Mouse (Mus musculus): ENCODE data around the gene Psma7.

Gene Psma7

GRCm38 (mm10) chr2:180045283-180045682, 3.0 kb upstream of the Psma7 start:
- DNase-seq (ENCODE audit: low read depth, low spot score), result no peak

- DNase-seq (ENCODE audit: low read depth, low spot score), result no peak
Measured at GRCm38 (mm10) chr2:180042858-180043515, 754 bp upstream of the Psma7 start.

GRCm38 (mm10) chr2:180041577-180042255, 517 bp downstream of the Psma7 start:
- peak; percentile 36 for DNase-seq (ENCODE audit: low read depth, low spot score)

- DNase-seq (ENCODE audit: low read depth, low spot score), result no peak
Measured at GRCm38 (mm10) chr2:180040406-180040805, 1.8 kb downstream of the Psma7 start.

- DNase-seq (ENCODE audit: low read depth, low spot score), result no peak
Measured at GRCm38 (mm10) chr2:180034753-180035152, 7.5 kb downstream of the Psma7 start.

- DNase-seq (ENCODE audit: low read depth, low spot score), result no peak
Measured at GRCm38 (mm10) chr2:180033956-180034355, 8.3 kb downstream of the Psma7 start.

GRCm38 (mm10) chr2:180032925-180033324, 9.3 kb downstream of the Psma7 start:
- DNase-seq (ENCODE audit: low read depth, low spot score), result no peak

- no peak for DNase-seq (ENCODE audit: low read depth, low spot score)
Measured at GRCm38 (mm10) chr2:180031270-180031669, 11.0 kb downstream of the Psma7 start.

GRCm38 (mm10) chr2:180027768-180028167, 14.5 kb downstream of the Psma7 start:
- no peak for DNase-seq (ENCODE audit: low read depth, low spot score)

GRCm38 (mm10) chr2:180025861-180026200, 16.4 kb downstream of the Psma7 start:
- DNase-seq (ENCODE audit: low read depth, low spot score), result no peak

- no peak for DNase-seq (ENCODE audit: low read depth, low spot score)
Measured at GRCm38 (mm10) chr2:180025135-180025860, 16.9 kb downstream of the Psma7 start.

- DNase-seq (ENCODE audit: low read depth, low spot score), result peak; percentile 96
Measured at GRCm38 (mm10) chr2:180024401-180025098, 17.7 kb downstream of the Psma7 start, which contains the start of gene Lsm14b. Lsm14b (plus strand) TSS chr2:180024987.

- no peak for DNase-seq (ENCODE audit: low read depth, low spot score)
Measured at GRCm38 (mm10) chr2:180022751-180023150, 19.5 kb downstream of the Psma7 start.

- DNase-seq (ENCODE audit: low read depth, low spot score), result no peak
Measured at GRCm38 (mm10) chr2:180020919-180021318, 21.3 kb downstream of the Psma7 start.

- no peak for DNase-seq (ENCODE audit: low read depth, low spot score)
Measured at GRCm38 (mm10) chr2:180020091-180020661, 22.1 kb downstream of the Psma7 start.

GRCm38 (mm10) chr2:180018573-180018972, 23.7 kb downstream of the Psma7 start:
- no peak for DNase-seq (ENCODE audit: low read depth, low spot score)

- DNase-seq (ENCODE audit: low read depth, low spot score), result no peak
Measured at GRCm38 (mm10) chr2:180017632-180018031, 24.6 kb downstream of the Psma7 start.

- no peak for DNase-seq (ENCODE audit: low read depth, low spot score)
Measured at GRCm38 (mm10) chr2:180013686-180014085, 28.5 kb downstream of the Psma7 start.

- no peak for DNase-seq (ENCODE audit: low read depth, low spot score)
Measured at GRCm38 (mm10) chr2:180011370-180011769, 30.9 kb downstream of the Psma7 start.

- no peak for DNase-seq (ENCODE audit: low read depth, low spot score)
Measured at GRCm38 (mm10) chr2:180010686-180011085, 31.5 kb downstream of the Psma7 start.

GRCm38 (mm10) chr2:180006352-180007017, 35.7 kb downstream of the Psma7 start:
- DNase-seq (ENCODE audit: low read depth, low spot score), result no peak

Measured in c-Kit-negative CD71-positive TER-119-positive erythroid progenitor cells, embryonic 14.5 days (primary cell).